Mouse (Mus musculus) retina, adult 2 months (tissue): ENCODE results near the gene Epha2.

Experiments used
- DNase-seq: peaks from one replicate; pipeline ENCODE4 v3.0.0-alpha.2; 2012; ENCODE audit warnings: low read depth, low spot score

Gene Epha2

DNA sequence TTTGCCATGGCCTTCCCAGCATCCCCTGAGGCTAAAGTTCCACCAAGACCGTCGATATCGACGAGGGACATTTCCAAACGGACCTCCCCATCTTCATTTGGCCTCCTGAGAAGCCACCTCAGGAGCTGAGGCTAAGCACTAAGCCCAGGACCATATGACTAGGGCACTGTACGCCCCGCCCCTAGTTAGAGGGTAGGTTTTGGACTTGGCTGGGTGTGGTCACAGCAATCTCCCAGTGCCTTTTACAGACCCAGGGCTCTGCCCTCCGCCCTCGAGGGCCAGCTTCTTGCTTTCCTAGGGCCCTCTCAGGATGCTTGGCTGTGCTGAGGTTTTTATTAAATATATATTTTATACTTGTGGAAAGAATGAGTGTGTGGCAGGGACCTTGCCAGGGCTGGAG is 27.7 kb downstream of the Epha2 start:
- DNase-seq, result no peak

DNA sequence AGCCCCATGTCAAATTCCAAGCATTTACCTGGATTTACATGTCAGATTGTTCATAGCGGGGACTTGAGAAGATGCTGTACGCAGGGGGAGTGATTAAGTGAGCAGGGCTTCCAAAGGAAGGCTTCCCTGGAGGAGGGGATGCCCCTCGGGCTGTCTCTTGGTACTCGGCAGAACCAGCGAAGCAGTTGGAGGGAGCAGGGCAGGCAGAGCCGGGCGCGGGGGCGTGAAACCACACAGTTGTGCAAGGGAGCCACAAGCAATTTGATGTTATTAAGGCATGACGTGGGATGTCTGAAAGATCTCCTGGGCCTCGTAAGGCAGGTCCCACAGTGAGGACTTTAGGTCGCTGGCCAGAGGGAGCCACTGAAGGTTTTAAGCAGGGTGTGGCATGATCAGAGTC is 28.9 kb downstream of the Epha2 start:
- DNase-seq, result no peak

DNA sequence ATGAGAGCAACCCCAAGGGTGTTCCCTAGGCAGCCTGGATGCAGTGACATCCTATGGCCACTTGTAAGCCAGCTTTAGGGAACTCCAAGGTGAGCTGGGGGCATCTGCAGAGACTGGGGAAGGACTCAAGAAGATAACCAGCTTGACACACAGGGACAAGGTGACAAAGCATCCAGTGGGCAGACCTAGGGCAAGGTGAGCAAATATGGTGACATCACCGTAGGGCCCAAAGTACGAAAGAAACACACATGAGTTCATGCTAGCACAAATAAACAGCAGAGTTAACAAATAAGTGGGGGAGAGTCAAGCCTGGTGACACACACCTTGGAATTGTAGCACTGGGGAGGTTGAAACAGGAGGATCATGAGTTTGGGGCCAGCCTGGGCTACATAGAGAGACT is 30.4 kb downstream of the Epha2 start:
- DNase-seq, result no peak

DNA sequence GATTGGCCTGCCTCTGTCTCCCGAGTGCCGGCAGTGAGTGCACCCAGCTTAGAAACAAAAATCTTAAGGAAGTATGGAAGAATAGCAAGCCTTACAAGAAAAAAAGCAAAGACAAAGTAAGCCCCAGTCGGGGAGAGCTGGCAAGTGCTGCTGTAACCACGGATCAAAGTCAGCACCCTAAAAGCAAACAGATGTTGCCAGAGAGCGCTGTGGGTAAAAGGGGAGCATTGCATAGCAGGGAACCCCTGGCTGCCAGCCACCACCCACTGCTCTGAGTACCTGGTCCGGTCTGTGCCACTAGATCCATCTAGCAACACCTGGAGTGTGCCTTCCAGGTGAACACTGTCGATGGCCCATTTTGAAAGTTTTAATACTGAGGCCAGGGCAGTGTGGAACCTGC is 31.2 kb downstream of the Epha2 start:
- no peak for DNase-seq

DNA sequence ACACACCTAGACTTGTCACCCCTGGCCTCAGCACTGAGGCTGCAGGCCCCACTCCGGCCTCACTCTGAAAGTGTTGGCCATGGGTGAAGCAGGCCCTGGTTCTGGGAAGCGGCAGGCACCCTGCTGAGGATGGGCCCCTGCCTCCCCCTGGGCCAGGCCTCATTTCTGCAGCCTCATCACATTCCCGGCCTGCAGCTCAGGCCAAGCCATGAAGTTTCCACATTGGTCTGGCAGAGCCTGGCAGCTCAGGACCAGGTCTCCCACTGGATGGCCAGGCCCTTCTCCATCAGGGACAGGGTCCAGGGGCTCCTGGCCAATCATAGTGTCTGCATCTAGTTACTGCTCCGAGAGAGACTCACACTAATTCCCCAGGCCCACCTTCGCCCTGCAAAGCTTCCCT is 33.7 kb downstream of the Epha2 start:
- DNase-seq, result no peak

DNA sequence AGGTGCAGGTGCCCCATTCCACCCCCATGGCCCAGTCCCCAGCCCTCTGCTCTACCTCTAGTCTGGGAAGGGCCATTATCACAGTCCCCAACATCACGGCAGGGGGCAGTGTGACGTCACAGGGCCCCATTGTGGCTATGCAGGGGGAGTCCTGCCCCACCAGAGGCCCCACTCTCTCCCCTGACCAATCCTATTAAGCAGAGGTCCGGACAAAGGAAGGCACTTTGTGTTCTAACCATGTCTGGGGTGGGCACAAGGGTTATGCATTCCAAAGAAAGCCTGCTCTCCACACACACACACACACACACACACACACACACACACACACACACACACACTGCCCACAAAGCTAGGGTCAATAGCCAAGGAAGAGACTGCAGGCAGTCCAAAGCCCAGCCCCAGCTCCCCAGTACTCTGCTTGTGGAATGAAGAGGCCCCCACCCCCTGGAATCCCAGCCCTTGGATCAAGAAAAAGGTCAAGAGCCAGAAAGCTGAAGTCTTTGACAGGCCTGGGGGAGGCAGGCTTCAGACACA is 34.3 kb downstream of the Epha2 start:
- DNase-seq, result no peak

GRCm38 (mm10) chr4:141336196-141336595 is 35.2 kb downstream of the Epha2 start:
- DNase-seq, result no peak

GRCm38 (mm10) chr4:141337986-141338385 is 36.9 kb downstream of the Epha2 start:
- no peak for DNase-seq

GRCm38 (mm10) chr4:141338853-141339252 is 37.8 kb downstream of the Epha2 start:
- no peak for DNase-seq

GRCm38 (mm10) chr4:141341477-141341876 is 40.4 kb downstream of the Epha2 start:
- DNase-seq, result no peak

DNA sequence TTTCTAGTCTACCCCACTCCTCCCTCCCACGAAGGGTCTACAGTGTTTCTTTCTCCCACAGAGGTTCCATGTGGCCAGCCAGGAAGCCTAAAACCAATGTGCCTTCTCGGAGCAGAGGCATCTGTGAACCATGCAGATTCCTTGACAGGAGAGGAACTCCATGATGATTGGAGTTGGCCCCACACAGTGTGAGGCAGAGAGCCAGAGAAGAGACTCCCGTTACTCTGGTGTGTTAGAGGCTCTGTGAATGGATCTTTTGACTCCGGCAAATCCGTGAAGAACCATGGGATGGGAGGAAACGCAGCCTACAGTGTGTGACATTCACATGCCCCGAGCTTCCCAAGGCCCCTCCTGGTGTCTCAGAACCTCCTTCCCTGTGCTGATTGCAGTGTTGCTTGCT is 42.5 kb downstream of the Epha2 start:
- DNase-seq, result no peak

DNA sequence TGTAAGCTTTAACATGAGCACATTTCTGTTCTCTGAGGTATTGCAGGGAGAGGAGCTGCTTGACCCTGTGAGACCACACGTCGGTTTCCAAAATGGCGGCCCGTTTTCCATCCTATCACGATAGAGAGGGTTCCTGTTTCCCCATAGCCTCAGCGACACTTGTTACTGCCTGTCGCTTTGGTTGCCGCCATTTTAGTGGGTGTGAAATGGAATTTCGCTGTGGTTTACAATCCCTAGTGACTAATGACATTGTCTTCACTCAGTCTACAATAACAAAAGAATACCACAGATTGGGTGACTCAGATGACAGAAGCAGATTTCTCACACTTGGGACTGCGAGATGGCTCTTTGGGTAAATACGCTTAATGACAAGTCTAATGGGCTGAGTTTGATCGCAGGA is 44.2 kb downstream of the Epha2 start:
- no peak for DNase-seq

GRCm38 (mm10) chr4:141347365-141347797 is 46.3 kb downstream of the Epha2 start:
- DNase-seq, result no peak

- DNase-seq, result no peak
These were observed 47.6 kb downstream of the Epha2 start for GRCm38 (mm10) chr4:141348616-141349015.

- DNase-seq, result no peak
These were observed 49.0 kb downstream of the Epha2 start for GRCm38 (mm10) chr4:141350015-141350414.

DNA sequence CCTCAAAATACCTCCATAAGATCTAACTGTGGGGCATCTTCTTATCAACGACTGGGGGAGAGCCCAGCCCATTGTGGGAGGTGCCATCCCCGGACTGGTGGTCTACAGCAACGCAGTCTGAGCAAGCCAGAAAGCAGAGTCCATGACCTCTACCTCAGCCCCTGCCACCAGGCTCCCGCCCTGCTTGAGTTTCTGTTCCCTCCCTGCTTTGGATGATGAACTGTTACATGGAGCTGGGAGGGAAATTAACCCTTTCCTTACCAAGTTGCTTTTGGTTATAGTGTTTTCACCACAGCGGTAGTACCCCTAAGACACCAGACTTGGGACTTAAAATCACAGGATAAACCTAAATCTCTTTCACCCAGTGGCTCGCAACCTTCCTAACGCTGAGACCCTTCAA is 50.9 kb downstream of the Epha2 start:
- no peak for DNase-seq

DNA sequence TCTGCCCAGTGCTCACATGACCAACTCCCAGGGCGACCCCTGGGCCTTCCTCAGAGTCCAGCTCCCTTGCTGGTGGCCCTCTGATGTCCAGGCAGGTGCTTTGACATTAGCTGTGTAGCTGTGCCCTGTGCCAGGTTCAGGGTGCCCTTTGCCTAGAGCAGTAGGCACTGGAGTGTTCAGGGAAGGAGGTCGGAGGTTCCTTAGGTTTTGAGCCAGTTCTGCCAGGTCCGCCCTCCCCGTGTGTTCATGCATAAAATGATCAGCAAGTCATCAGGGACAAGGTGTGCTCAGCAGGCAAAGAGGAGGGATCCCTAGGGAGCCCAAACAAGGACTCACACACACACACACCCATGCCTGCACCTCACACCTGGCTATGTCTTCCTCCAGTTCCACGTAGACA is 51.9 kb downstream of the Epha2 start:
- no peak for DNase-seq

DNA sequence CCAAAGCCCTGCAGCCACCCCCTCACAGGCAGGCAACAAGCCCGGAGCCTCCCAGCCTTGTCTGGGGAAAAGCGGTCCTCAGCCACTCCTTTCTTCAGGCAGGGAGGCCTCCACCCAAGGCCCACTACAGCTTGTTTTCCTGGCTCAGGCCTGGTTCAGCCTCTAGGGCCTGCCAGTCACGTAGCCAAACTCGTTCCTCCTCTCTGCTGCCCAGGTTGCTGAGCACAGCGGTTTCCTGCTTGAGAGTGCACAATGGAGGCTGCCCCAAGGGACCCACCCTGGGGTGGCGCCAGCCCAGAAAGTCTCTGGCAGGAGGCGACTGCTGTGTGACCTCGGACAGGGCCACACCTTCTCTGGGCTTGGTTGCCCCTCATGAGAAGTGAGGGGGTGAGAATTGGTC is 52.8 kb downstream of the Epha2 start:
- DNase-seq, result no peak

DNA sequence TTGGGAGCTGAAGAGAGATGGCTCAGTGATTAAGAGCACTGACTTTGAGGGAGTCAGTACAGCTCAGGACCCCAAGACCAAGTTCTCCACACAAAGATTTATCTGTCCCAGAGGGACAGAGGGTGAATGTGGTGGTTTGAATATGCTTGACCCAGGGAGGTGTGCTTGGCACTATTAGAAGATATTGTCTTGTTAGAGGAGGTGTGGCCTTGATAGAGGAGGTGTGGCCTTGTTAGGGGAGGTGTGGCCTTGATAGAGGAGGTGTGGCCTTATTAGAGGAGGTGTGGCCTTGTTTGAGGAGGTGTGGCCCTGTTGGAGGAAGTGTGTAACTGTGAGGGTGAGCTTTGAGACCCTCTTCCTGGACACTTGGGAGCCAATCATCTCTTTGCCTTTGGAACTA is 56.8 kb downstream of the Epha2 start:
- DNase-seq, result no peak

DNA sequence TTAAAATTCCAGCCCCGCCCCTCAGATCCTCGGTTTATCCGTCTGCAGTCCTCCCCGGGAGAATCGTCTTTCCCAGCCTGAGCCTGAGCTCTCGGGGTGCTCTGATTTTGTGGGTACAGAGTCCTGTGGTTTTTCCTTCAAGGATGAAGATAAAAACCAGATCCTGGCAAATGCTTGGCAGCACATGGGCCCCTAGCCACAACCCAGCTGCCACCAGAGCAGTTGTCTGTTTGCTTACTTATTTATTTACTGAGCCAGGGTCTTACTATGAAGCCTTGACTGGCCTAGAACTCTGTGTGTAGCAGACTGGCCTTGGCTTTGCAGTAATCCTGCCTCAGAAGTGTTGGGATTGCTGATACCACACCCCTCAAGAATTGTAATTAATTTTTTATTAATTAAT is 58.2 kb downstream of the Epha2 start:
- no peak for DNase-seq

DNA sequence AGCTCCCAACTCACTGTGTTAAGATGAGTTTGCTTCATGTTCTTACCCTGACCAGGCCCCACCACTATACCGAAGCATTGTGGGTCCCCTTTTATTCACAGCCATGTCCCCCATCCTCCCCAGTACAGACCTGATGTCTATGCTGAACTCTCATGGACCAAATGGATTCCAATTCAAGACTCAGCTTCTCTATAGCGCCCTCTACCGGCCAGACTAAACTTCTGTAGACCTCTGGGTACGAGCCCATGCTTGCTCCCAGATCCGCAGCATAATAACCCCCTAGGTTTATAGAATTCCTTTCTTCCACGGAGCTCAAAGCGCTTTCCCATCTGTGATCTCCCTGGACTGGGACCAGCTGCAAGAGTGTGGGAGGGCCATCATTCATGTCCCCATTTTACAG is 59.8 kb downstream of the Epha2 start:
- no peak for DNase-seq

- DNase-seq, result peak; percentile 41
These were observed 62.0 kb downstream of the Epha2 start for GRCm38 (mm10) chr4:141362937-141363548.

- no peak for DNase-seq
These were observed 64.1 kb downstream of the Epha2 start for GRCm38 (mm10) chr4:141365126-141365525.

- no peak for DNase-seq
These were observed 64.8 kb downstream of the Epha2 start for GRCm38 (mm10) chr4:141365876-141366275.
